Mouse (Mus musculus): ENCODE data around the gene Gm20696. TPM values are rescaled to one million over a fixed set of nuclear protein-coding genes. Genes with fewer than 3 reads are reported as not detected.

The Gm20696 gene
- total and polyA plus RNA-seq, 3 experiments, result 1.5 to 7.1 TPM; not detected in 1

GRCm38 (mm10) chr6:99451479-99451878, 215.1 kb downstream of the Gm20696 start:
- H3K9me3 ChIP-seq (replicated peaks), result no peaks in the 10 kb centered on the region
- DNase-seq (ENCODE audit: low spot score) (no peak), ATAC-seq (ENCODE audit: extremely low read depth, insufficient number of reproducible peaks, low FRiP score, poor library complexity, severe bottlenecking) (no peak)
- no peaks in the 10 kb centered on the region for H3K4me1 ChIP-seq (ENCODE audit: insufficient read depth, low read depth, low read length)
- peaks cover 59% of the 10 kb centered on the region for H3K36me3 ChIP-seq (replicated peaks)
- no peaks in the 10 kb centered on the region for H3K27me3 ChIP-seq (ENCODE audit: insufficient read depth, low read length)
- H3K4me3 ChIP-seq (ENCODE audit: low read depth, low read length), result no peak overlapping the region
- TF ChIP-seq POLR2AphosphoS5 (IDR thresholded peaks at IDR 0.05; ENCODE audit: insufficient replicate concordance, low read depth, low read length) (no peak), GATA2 (IDR thresholded peaks at IDR 0.05; ENCODE audit: borderline replicate concordance, low read depth, low read length) (no peak), CTCF (IDR thresholded peaks at IDR 0.05; ENCODE audit: low read depth, low read length) (no peak), GATA1 (IDR thresholded peaks at IDR 0.05; ENCODE audit: borderline replicate concordance, low read length) (no peak), TAL1 (conservative IDR thresholded peaks at IDR 0.05; ENCODE audit: low read depth, low read length) (no peak)

DNA sequence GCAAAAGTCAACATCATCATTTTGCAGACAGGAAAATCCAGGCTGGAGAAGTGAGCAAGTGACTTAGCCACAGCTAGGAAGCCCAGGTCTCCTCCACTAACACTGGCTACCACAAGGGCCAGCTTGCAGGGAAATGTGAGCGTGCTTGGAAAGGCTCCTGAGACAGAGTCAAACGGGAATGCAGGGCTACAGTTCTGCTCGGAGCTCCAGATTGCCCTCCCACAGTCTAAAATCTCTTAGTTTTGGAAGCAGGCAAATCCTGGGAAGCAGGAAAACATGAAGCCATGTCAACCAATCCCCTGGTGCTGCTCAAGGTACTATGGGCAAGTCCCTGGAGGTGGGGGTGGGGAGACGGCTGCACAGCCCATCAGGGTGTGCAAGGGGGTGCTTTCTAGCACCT, 219.2 kb downstream of the Gm20696 start:
- no peaks in the 10 kb centered on the region for H3K4me1 ChIP-seq (ENCODE audit: insufficient read depth, low read depth, low read length)
- TF ChIP-seq GATA2 (IDR thresholded peaks at IDR 0.05; ENCODE audit: borderline replicate concordance, low read depth, low read length) (no peak), POLR2AphosphoS5 (IDR thresholded peaks at IDR 0.05; ENCODE audit: insufficient replicate concordance, low read depth, low read length) (no peak), TAL1 (conservative IDR thresholded peaks at IDR 0.05; ENCODE audit: low read depth, low read length) (no peak), GATA1 (IDR thresholded peaks at IDR 0.05; ENCODE audit: borderline replicate concordance, low read length) (no peak), CTCF (IDR thresholded peaks at IDR 0.05; ENCODE audit: low read depth, low read length) (no peak)
- no peak for ATAC-seq (ENCODE audit: extremely low read depth, insufficient number of reproducible peaks, low FRiP score, poor library complexity, severe bottlenecking)

DNA sequence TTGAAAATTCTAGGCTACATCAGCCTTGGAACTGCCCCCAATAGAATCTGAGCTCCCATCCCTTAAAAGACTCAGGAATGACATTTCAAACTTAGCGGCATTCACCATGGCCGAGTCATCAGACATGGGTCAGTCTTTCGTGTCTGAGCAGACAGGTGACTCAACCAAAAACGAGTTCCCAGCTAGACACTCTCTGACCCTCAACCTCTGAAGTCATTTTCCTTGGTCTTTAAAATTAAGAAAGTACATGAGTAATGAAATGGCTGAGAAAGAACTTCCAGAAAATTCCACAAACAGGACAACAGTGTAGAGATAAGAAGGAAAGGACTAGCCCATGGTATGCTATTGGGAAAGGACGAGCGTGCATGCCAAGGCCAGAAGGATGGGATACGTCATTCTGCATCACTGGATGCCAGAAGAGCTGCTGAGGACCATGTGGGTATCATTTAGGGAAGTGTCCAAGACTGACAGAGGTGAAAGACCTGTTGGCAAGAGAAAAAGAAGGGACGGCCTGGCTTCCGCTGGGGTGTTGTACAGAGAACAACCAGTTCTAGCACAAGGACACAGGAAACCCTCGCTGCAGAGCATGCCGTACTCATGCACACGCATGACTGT, 219.7 kb downstream of the Gm20696 start:
- Histone ChIP-seq H3K27me3 (ENCODE audit: insufficient read depth, low read length) (no peaks in the 10 kb centered on the region), H3K9me3 (replicated peaks) (no peaks in the 10 kb centered on the region), H3K36me3 (replicated peaks) (peaks cover 47% of the 10 kb centered on the region), H3K4me3 (ENCODE audit: low read depth, low read length) (no peak overlapping the region), H3K4me1 (ENCODE audit: insufficient read depth, low read depth, low read length) (no peaks in the 10 kb centered on the region)
- no peak for ATAC-seq (ENCODE audit: extremely low read depth, insufficient number of reproducible peaks, low FRiP score, poor library complexity, severe bottlenecking)
- no peak for DNase-seq (ENCODE audit: low spot score)
- no peak for TF ChIP-seq GATA1 (IDR thresholded peaks at IDR 0.05; ENCODE audit: borderline replicate concordance, low read length)
- TF ChIP-seq POLR2AphosphoS5 (IDR thresholded peaks at IDR 0.05; ENCODE audit: insufficient replicate concordance, low read depth, low read length), result no peak
- no peak for TF ChIP-seq CTCF (IDR thresholded peaks at IDR 0.05; ENCODE audit: low read depth, low read length)
- TF ChIP-seq TAL1 (conservative IDR thresholded peaks at IDR 0.05; ENCODE audit: low read depth, low read length), result no peak
- no peak for TF ChIP-seq GATA2 (IDR thresholded peaks at IDR 0.05; ENCODE audit: borderline replicate concordance, low read depth, low read length)

More for the DNA sequence above, 219.2 kb downstream of the Gm20696 start:
- Histone ChIP-seq H3K4me3 (ENCODE audit: low read depth, low read length) (no peak overlapping the region), H3K27me3 (ENCODE audit: insufficient read depth, low read length) (no peaks in the 10 kb centered on the region), H3K36me3 (replicated peaks) (peaks cover 45% of the 10 kb centered on the region), H3K9me3 (replicated peaks) (no peaks in the 10 kb centered on the region)
- no peak for DNase-seq (ENCODE audit: low spot score)

- Histone ChIP-seq H3K27me3 (ENCODE audit: insufficient read depth, low read length) (no peaks in the 10 kb centered on the region), H3K36me3 (replicated peaks) (peaks cover 42% of the 10 kb centered on the region), H3K9me3 (replicated peaks) (no peaks in the 10 kb centered on the region), H3K4me3 (ENCODE audit: low read depth, low read length) (no peak overlapping the region), H3K4me1 (ENCODE audit: insufficient read depth, low read depth, low read length) (no peaks in the 10 kb centered on the region)
- ATAC-seq (ENCODE audit: extremely low read depth, insufficient number of reproducible peaks, low FRiP score, poor library complexity, severe bottlenecking) (no peak), DNase-seq (ENCODE audit: low spot score) (no peak)
- TF ChIP-seq GATA1 (IDR thresholded peaks at IDR 0.05; ENCODE audit: borderline replicate concordance, low read length) (no peak), POLR2AphosphoS5 (IDR thresholded peaks at IDR 0.05; ENCODE audit: insufficient replicate concordance, low read depth, low read length) (no peak), TAL1 (conservative IDR thresholded peaks at IDR 0.05; ENCODE audit: low read depth, low read length) (no peak), GATA2 (IDR thresholded peaks at IDR 0.05; ENCODE audit: borderline replicate concordance, low read depth, low read length) (no peak), CTCF (IDR thresholded peaks at IDR 0.05; ENCODE audit: low read depth, low read length) (no peak)
Measured at GRCm38 (mm10) chr6:99443460-99443859, 223.1 kb downstream of the Gm20696 start.

- Histone ChIP-seq H3K27me3 (ENCODE audit: insufficient read depth, low read length) (no peaks in the 10 kb centered on the region), H3K9me3 (replicated peaks) (no peaks in the 10 kb centered on the region), H3K4me3 (ENCODE audit: low read depth, low read length) (no peak overlapping the region), H3K4me1 (ENCODE audit: insufficient read depth, low read depth, low read length) (no peaks in the 10 kb centered on the region), H3K36me3 (replicated peaks) (peaks cover 30% of the 10 kb centered on the region)
- DNase-seq (ENCODE audit: low spot score) (no peak), ATAC-seq (ENCODE audit: extremely low read depth, insufficient number of reproducible peaks, low FRiP score, poor library complexity, severe bottlenecking) (no peak)
- TF ChIP-seq CTCF (IDR thresholded peaks at IDR 0.05; ENCODE audit: low read depth, low read length), result no peak
- no peak for TF ChIP-seq POLR2AphosphoS5 (IDR thresholded peaks at IDR 0.05; ENCODE audit: insufficient replicate concordance, low read depth, low read length)
- no peak for TF ChIP-seq GATA1 (IDR thresholded peaks at IDR 0.05; ENCODE audit: borderline replicate concordance, low read length)
- TF ChIP-seq TAL1 (conservative IDR thresholded peaks at IDR 0.05; ENCODE audit: low read depth, low read length), result no peak
Measured at GRCm38 (mm10) chr6:99441100-99441499, 225.5 kb downstream of the Gm20696 start.

GRCm38 (mm10) chr6:99440606-99441005, 226.0 kb downstream of the Gm20696 start:
- TF ChIP-seq TAL1 (conservative IDR thresholded peaks at IDR 0.05; ENCODE audit: low read depth, low read length) (no peak), GATA1 (IDR thresholded peaks at IDR 0.05; ENCODE audit: borderline replicate concordance, low read length) (no peak), GATA2 (IDR thresholded peaks at IDR 0.05; ENCODE audit: borderline replicate concordance, low read depth, low read length) (no peak), CTCF (IDR thresholded peaks at IDR 0.05; ENCODE audit: low read depth, low read length) (no peak), POLR2AphosphoS5 (IDR thresholded peaks at IDR 0.05; ENCODE audit: insufficient replicate concordance, low read depth, low read length) (no peak)
- no peak for ATAC-seq (ENCODE audit: extremely low read depth, insufficient number of reproducible peaks, low FRiP score, poor library complexity, severe bottlenecking)
- DNase-seq (ENCODE audit: low spot score), result no peak
- Histone ChIP-seq H3K27me3 (ENCODE audit: insufficient read depth, low read length) (no peaks in the 10 kb centered on the region), H3K4me1 (ENCODE audit: insufficient read depth, low read depth, low read length) (no peaks in the 10 kb centered on the region), H3K36me3 (replicated peaks) (peaks cover 30% of the 10 kb centered on the region), H3K9me3 (replicated peaks) (no peaks in the 10 kb centered on the region), H3K4me3 (ENCODE audit: low read depth, low read length) (no peak overlapping the region)

All from G1E (cell line).